Mouse (Mus musculus): Measurements from ENCODE around the gene Dusp1. TPM values are rescaled to one million over a fixed set of nuclear protein-coding genes. Genes with fewer than 3 reads are reported as not detected.

Gene Dusp1
- total and polyA plus RNA-seq, 3 experiments = 3.5 to 9.9 (median 5.6) TPM

GRCm38 (mm10) chr17:26479619-26480018, 82.3 kb downstream of the Dusp1 start:
- no peak overlapping the region for H3K27ac ChIP-seq (ENCODE audit: insufficient read depth, low read depth)

DNA sequence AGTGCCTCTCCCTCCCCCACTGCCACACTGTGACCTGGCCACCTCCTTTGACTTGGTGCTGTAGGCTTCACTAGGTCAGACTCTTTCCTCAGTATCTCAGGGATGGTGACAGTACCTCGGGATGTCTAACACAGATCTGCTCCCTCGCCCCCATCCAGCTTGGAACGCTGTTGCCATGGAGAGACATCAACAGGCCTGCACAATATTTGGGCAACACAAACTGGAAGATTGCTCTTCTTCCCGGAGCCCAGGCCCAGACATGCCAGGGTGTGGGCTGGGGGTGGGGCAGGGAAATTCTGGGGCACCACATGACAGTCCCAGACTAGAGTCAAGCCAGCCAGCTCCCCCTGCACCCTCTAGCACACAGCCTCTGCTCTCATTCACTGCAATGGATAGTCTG, 83.3 kb downstream of the Dusp1 start:
- in situ Hi-C loops (cut with MboI; ENCODE audit: low pct_ligation_motif_present, low pct_unique_long_range_greater_than_20kb, low sequenced_read_pairs) (loop anchor here (5.0 to 10.0 kb wide), 2 partner anchors 164 to 406 kb away; no protein-coding TSS in a partner anchor), dilution Hi-C loops (cut with MboI; ENCODE audit: extremely low pct_ligation_motif_present, extremely low pct_unique_long_range_greater_than_20kb, low sequenced_read_pairs) (no loop called here)
- TF ChIP-seq POLR2AphosphoS2 (IDR thresholded peaks at IDR 0.05; ENCODE audit: low read depth, low read length) = no peak
- TF ChIP-seq ZC3H11A (IDR thresholded peaks at IDR 0.05; ENCODE audit: low read depth, low read length) = no peak
- Histone ChIP-seq H3K27me3 (replicated peaks) (no peaks in the 10 kb centered on the region), H3K36me3 (replicated peaks in 1 of 2; ENCODE audit: control insufficient read depth in 1 of 2, insufficient read depth in 1 of 2, low read length in 1 of 2) (no peaks in the 10 kb centered on the region), H3K4me1 (ENCODE audit: control insufficient read depth in 1 of 2, insufficient read depth in 2 of 2) (peaks cover 2 to 4% of the 10 kb centered on the region in 2 experiments; a peak in 2 of 4 replicates), H3K27ac (ENCODE audit: insufficient read depth, low read depth) (no peak overlapping the region), H3K4me2 (ENCODE audit: insufficient read depth, low read depth, poor library complexity, severe bottlenecking) (no peak overlapping the region), H3K79me2 (replicated peaks; ENCODE audit: control insufficient read depth, extremely low read depth, insufficient read depth, poor library complexity, severe bottlenecking) (no peaks in the 10 kb centered on the region), H3K9ac (ENCODE audit: insufficient read depth, low read depth) (no peak overlapping the region), H3K9me3 (replicated peaks; ENCODE audit: low read length) (no peaks in the 10 kb centered on the region), H3K4me3 (replicated peaks in 1 of 3; ENCODE audit: low read depth in 2 of 3, low read length in 2 of 3, poor library complexity in 1 of 3) (no peak overlapping the region)
- no peak for DNase-seq (ENCODE audit: extremely low read depth)

More at GRCm38 (mm10) chr17:26479619-26480018, 82.3 kb downstream of the Dusp1 start:
- Histone ChIP-seq H3K4me1 (ENCODE audit: control insufficient read depth in 1 of 2, insufficient read depth in 2 of 2) (peaks cover 2 to 4% of the 10 kb centered on the region in 2 experiments; a peak in 2 of 4 replicates), H3K9ac (ENCODE audit: insufficient read depth, low read depth) (no peak overlapping the region), H3K36me3 (replicated peaks in 1 of 2; ENCODE audit: control insufficient read depth in 1 of 2, insufficient read depth in 1 of 2, low read length in 1 of 2) (no peaks in the 10 kb centered on the region), H3K9me3 (replicated peaks; ENCODE audit: low read length) (no peaks in the 10 kb centered on the region), H3K4me3 (replicated peaks in 1 of 3; ENCODE audit: low read depth in 2 of 3, low read length in 2 of 3, poor library complexity in 1 of 3) (no peak overlapping the region), H3K27me3 (replicated peaks) (no peaks in the 10 kb centered on the region), H3K79me2 (replicated peaks; ENCODE audit: control insufficient read depth, extremely low read depth, insufficient read depth, poor library complexity, severe bottlenecking) (no peaks in the 10 kb centered on the region), H3K4me2 (ENCODE audit: insufficient read depth, low read depth, poor library complexity, severe bottlenecking) (no peak overlapping the region)
- DNase-seq (ENCODE audit: extremely low read depth) = no peak
- in situ Hi-C loops (cut with MboI; ENCODE audit: low pct_ligation_motif_present, low pct_unique_long_range_greater_than_20kb, low sequenced_read_pairs) (loop anchor here (5.0 to 10.0 kb wide), 2 partner anchors 163 to 405 kb away; no protein-coding TSS in a partner anchor), dilution Hi-C loops (cut with MboI; ENCODE audit: extremely low pct_ligation_motif_present, extremely low pct_unique_long_range_greater_than_20kb, low sequenced_read_pairs) (no loop called here)
- TF ChIP-seq SIN3A (IDR thresholded peaks at IDR 0.05; ENCODE audit: low read length) (no peak), USF2 (conservative IDR thresholded peaks at IDR 0.05; ENCODE audit: low read depth, low read length) (no peak), CHD1 (IDR thresholded peaks at IDR 0.05; ENCODE audit: low read depth, low read length) (no peak)

DNA sequence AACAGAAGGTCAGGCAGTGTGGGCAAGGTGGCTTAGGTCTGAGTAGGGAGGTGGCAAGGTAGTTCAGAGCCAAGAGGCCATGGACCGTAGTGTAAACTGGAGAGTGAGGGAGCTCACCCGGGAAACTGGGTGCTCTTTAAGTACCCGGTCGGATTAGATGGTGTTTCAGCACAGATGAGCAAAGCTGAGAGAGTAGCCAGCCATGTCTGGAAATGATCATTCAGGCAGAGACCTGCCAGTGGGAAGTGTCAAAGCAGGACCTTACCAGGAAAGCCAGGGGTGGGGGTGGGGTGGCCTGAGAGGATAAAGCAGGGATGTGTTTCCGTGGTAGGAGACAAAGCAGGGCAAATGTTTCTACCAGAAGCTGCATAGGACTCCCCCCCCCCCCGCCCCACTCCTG, 85.1 kb downstream of the Dusp1 start:
- no peak overlapping the region for H3K4me2 ChIP-seq (ENCODE audit: insufficient read depth, low read depth, poor library complexity, severe bottlenecking)
- H3K9ac ChIP-seq (ENCODE audit: insufficient read depth, low read depth) = no peak overlapping the region
- H3K27ac ChIP-seq (ENCODE audit: insufficient read depth, low read depth) = no peak overlapping the region
- H3K27me3 ChIP-seq (replicated peaks) = no peaks in the 10 kb centered on the region
- H3K36me3 ChIP-seq (replicated peaks in 1 of 2; ENCODE audit: control insufficient read depth in 1 of 2, insufficient read depth in 1 of 2, low read length in 1 of 2) = no peaks in the 10 kb centered on the region
- in situ Hi-C loops (cut with MboI; ENCODE audit: low pct_ligation_motif_present, low pct_unique_long_range_greater_than_20kb, low sequenced_read_pairs) (loop anchor here (5.0 to 10.0 kb wide), 2 partner anchors 165 to 408 kb away; no protein-coding TSS in a partner anchor), dilution Hi-C loops (cut with MboI; ENCODE audit: extremely low pct_ligation_motif_present, extremely low pct_unique_long_range_greater_than_20kb, low sequenced_read_pairs) (no loop called here)
- no peak for DNase-seq (ENCODE audit: extremely low read depth)
- peaks cover 2 to 4% of the 10 kb centered on the region in 2 experiments; a peak in 2 of 4 replicates for H3K4me1 ChIP-seq (ENCODE audit: control insufficient read depth in 1 of 2, insufficient read depth in 2 of 2)
- no peak overlapping the region for H3K4me3 ChIP-seq (replicated peaks in 1 of 3; ENCODE audit: low read depth in 2 of 3, low read length in 2 of 3, poor library complexity in 1 of 3)
- TF ChIP-seq NRF1 (IDR thresholded peaks at IDR 0.05; ENCODE audit: low read depth, low read length) = no peak
- TF ChIP-seq MYC (IDR thresholded peaks at IDR 0.05; ENCODE audit: low read depth, low read length) = no peak
- TF ChIP-seq POLR2AphosphoS2 (IDR thresholded peaks at IDR 0.05; ENCODE audit: low read depth, low read length) = no peak
- no peak for TF ChIP-seq MAZ (IDR thresholded peaks at IDR 0.05; ENCODE audit: low read depth, low read length)
- TF ChIP-seq CTCF (conservative IDR thresholded peaks at IDR 0.05 in 1 of 2, IDR thresholded peaks at IDR 0.05 in 1 of 2; ENCODE audit: low read depth in 2 of 2, low read length in 2 of 2) = no peak
- TF ChIP-seq PAX5 (IDR thresholded peaks at IDR 0.05; ENCODE audit: low read length) = no peak
- TF ChIP-seq USF2 (conservative IDR thresholded peaks at IDR 0.05; ENCODE audit: low read depth, low read length) = no peak
- H3K79me2 ChIP-seq (replicated peaks; ENCODE audit: control insufficient read depth, extremely low read depth, insufficient read depth, poor library complexity, severe bottlenecking) = no peaks in the 10 kb centered on the region
- H3K9me3 ChIP-seq (replicated peaks; ENCODE audit: low read length) = no peaks in the 10 kb centered on the region
